Mouse (Mus musculus) MN1 (cell line): Measurements from ENCODE around the gene Oit3.
A peak's percentile ranks its signal among the peaks of the same experiment; 100 is the strongest.
"Not testable (repeated sequence)": the region's sequence is repeated elsewhere in the genome, so short reads cannot be mapped to it uniquely, and the experiment has no call there.

Experiments
- DNase-seq: peaks from one replicate; pipeline ENCODE4 v3.0.0-alpha.2; 2016; ENCODE audit warnings: low spot score

Gene Oit3

DNA sequence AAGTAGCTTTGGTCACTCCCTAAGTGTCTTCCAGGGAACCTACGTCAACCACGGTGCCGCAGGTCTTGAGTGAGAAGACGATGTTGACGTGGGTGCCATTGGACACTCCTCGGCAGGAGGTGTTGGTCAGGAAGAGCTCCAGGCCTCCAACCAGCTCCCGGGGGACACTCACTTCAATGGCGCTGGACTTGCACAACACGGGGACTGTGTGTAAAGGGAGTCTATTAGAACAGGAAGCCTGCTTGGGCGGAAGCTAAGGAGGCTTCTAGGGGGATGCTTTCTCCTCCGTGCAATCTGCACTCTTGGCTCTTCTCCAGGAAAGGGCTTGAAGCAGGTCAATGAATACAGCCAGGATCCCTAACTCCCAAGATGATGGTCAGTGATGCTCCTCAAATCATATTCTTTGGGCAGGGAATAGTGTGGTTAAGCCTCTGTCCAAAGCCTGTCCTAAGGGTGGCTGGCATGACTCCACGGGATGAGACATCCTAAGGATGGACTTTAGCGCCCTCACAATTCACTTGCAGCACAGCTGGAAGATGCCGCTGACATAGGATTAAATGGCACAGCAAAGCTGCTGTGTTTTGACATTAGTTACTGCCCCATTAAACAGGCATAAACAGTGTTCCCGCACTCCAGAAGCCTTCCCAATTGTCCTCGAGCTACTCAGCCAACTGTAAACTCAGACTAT is 12.0 kb downstream of the Oit3 start:
- DNase-seq, result no peak

DNA sequence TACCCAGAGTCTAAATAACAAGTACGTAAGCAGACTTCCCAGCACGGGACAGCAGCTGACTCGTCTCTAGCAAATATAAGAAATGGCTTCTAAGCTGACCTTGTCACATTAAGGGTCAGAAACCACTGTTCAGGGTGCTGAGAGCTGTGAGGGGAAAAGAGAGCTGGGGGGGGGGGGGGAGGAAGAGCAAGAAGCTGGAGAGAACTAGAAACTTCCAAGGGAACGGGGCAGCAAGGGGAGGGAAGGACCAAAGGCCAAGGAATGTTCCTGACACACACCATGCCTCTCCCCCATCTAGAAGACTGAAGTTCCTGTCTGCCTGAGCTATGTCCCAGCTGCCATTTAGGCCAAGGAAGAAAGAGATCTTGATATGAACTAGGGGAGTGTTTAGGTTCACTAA is 15.2 kb downstream of the Oit3 start:
- no peak for DNase-seq

DNA sequence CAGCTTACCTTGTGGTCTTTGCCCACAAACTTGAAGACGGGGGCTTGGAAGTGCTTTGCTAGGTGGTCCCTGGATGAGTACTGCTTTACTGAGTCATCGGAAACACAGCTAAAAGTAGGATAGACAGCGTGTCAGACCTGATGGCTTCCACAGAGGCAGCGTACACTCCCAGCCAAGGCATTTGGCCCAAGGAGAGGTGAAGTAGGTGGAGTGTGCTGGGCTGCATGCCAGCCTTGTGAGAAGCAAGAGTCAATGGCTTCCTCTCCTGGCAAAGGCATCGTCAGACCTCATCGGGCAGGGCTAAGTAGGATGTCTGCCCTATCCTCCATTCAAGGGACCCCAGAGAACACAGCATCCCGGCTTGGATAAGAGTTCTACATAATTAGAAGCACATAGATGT is 16.2 kb downstream of the Oit3 start:
- DNase-seq, result peak; percentile 40

DNA sequence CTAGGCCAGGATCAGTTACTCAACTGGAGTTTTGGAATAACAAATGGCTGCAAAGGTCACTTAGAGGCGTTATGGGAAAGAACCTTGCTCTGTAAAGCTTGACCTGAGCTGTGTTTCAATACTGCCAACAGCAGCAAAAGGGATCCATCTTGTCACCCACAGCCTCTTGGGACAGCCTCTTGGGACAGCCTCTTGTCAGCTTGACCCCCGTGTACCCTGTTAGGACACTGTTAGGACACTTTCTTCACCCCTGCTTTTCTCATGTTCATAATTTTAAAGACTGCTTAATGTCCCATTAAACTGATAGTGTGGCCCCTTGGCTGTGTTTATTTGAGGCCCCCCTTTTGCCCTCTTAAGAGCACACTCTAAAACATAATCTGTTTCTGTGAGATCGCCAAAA is 17.1 kb downstream of the Oit3 start:
- DNase-seq, result no peak

DNA sequence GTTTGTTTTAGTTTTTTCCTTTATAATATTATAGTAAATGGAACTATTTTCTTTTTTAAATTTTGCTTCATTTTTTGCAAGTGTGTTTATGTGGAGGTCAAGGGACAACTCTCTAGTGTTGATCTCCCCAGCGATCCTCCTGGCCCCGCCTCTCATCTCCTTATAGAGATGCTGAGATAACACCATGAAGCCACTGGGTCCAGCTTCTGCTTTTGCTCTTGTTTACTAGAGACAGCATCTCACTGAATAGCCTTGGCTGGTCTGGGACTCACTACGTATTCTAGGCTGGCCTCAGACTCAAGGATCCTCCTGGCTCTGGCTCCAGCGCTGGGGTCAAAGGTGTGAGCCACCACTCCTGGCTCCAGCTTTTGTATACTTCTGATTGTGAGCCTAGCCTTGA is 22.1 kb downstream of the Oit3 start:
- no peak for DNase-seq

DNA sequence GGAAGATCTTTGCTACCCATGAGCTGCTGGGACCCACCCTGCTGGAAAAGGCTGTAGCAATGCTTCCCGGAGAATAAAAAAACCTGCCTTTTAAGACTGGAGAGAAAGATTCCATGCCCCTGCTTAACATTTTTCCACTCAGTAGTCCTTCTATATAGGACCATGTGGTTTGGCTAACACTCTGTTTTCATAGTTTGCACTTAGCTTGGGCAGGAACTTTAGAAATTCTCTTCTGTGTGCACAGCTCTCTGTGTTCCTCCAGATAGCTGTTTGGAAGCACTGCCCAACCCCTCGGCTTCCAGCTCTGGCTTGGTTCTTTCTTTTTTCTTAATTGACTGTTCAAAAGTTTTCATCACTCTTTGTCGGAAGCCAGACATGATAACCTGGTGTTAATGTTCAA is 25.0 kb downstream of the Oit3 start:
- no peak for DNase-seq

DNA sequence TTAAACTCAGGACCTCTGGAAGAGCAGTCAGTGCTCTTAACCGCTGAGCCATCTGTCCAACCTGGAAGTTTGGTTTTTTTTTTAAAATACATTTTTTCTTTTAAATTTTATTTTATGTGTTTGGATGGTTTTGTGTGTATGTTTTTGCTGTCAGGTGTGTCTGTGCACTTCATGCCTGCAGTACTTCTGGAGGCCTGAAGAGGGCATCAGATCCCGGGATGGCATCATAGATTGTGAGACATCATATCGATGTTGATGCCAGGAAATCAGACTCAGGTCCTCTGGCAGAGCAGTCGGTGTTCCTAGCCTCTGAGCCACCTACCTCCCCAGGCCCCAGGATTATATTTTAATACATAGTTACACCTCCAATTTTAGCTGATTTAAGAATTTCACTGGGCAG is 27.9 kb downstream of the Oit3 start:
- no peak for DNase-seq

DNA sequence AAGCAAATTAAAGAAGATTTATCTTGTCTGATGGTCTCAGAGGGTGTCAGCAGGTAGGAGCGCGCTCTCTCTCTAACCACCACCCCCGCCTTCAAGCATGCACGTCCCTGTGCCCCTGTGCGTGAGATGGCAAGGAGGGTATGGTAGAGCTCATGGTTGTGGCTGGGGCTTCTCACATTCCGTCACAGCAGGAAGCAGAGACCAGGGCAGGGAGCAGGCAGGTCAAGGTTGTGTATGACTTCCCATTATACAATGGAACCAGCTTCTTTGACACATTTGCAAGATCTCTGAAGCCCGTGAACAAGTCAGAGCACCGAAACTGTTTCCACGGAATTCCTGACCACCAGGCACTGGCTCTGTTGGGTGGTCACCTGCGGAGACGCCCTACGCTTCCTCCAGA is 31.3 kb downstream of the Oit3 start:
- DNase-seq, result no peak

DNA sequence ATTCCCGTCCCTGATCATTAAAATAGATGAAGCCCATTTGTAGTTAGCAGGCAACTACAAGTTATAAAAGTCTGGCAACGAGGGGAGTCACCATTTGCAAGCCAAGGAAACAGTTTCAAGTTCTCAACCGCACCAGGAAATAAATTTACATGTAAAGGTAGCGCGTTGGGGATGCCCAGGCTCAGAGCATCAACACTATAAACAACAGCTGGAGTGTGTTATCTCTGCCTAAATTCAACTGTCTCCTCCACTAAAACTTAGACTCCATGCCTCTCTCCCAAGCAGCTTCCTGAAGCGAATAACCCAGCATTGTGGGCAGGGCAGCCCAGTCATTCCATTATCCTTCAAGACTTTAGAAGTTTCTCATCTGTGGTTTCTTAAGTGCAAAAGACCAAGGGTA is 33.1 kb downstream of the Oit3 start:
- no peak for DNase-seq

DNA sequence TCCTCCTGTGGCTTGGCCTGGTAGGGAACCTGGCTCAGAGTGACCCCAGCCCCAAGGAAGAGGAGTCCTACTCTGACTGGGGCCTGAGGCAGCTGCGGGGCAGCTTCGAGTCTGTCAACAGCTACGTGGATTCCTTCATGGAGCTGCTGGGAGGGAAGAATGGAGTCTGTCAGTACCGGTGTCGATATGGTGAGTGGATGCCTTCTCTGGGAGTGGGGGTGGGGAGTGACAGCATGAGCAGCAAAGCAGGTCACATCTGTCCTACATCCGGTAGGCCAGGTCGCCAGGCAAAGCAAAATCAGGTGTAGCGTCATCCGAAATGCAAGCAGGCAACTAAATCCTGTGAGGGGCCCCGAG is 37.8 kb downstream of the Oit3 start:
- no peak for DNase-seq

DNA sequence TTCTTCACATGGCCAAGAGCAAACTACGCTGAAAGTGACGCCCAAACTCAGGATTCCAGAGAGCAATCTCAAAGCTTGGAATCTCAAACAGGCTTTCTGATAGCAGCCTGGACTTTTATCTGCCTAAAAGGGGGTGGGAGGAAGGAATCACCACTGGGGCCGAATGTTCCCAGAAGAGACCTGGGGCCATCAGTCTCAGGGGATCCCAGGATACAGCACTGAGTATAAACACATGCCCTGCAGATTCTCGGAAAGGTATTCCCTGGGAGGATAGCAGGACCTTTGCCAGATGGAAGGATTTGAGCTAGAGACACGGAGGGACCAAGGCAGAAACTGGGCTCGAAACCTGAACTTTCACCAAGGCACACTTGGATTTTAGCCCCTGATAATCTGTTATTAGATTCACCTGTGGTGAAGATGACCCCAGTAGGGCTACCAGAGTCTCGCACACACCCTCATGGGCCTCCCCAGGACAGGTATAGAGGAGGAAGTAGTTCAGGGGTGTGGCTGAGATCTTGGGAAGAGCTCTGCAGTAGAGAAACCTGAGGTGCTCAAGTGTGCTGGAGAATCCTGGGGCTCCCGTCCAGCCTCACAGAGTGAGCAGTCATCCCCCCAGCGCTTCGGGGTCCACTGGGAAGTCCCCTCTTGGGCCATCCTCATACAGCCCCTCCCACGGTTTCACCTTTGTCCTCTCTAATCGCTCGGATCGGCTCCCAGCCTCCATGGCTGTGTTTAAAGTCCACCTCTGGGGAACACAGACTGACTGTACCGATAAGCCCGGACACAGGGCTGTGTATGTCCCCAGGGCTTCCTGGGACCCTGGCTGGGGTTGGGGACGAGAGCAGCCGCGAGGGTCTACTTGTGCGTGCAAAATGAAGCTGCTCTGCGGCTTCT is 38.4 kb downstream of the Oit3 start, which contains the start of gene Pla2g12b:
Pla2g12b (plus strand) TSS at position 762 of the 894 bp plus-strand sequence.
- DNase-seq, result no peak

DNA sequence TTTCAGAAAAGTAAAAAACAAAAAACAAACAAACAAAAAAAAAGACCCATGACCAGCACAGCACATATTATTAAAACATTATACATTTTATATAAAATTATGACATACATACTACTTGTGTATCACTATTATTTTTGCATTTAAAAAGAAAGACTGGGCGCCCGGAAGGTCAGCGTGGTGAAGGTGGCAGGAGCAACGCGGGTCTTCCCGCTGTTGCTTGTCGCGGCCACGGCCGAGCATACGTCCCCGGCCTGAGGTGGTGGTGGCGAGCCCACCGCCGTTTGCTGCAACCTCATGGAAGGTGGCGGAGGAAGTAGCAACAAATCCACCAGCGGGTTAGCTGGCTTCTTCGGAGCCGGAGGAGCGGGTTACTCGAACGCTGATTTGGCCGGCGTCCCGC is 46.1 kb downstream of the Oit3 start, which contains the start of gene Gm10273:
Gm10273 (plus strand) TSS at position 172 of the 400 bp plus-strand sequence.
- DNase-seq, result not testable (repeated sequence)

DNA sequence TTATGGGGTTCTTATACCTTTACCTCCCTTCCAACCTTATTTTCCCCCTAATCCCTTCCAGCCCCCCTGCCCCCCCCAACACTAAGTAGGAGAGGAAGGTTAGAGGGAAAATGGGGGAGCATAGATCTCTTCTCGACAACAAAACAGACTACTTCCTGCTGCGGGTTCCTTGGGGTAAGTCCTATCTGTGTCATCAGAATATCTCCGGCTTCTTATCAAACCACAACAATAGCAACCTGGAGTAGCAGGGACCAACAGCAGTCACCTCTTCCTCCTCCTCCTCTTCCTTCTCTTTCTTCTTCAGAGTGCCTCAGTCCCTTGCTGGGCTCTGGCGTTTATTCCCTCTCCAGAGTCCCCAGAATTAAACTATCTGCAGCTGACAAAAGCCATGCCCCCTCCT is 49.7 kb downstream of the Oit3 start:
- DNase-seq, result no peak

DNA sequence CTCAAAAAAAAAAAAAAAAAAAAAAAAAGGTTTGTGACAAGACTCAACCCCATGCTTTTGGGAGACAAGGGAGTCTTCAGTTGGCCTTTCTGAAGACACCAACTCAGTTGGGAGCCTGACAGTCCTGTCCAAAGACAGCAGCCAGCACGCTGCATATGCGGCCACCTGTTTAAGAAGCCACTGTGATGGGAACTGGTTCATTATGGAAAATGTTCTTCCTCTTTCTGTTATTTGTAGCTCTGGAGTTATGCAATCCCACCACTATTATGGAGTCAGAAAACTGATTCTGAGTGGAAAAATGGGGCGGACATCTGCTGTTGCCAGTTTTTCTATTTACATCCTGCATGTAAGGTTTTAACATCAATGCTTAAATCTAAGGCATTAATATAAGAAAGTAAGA is 51.9 kb downstream of the Oit3 start:
- no peak for DNase-seq

DNA sequence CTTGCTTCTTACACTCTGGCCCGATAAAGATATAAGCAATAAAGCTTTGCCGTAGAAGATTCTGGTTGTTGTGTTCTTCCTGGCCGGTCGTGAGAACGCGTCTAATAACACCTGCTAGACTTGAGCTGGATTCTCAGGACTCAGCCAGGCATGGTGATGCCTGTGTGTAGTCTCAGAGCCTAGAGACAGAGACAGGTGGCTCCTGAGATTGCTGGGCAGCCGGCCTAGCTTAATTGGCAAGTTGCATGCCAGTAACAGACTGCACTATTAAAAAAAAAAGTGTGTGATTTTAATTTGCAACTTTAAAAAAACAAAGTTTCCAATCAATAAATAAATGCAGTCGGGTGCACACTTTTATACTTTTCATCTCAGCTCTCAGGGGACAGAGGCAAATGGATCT is 54.6 kb downstream of the Oit3 start:
- DNase-seq, result no peak

DNA sequence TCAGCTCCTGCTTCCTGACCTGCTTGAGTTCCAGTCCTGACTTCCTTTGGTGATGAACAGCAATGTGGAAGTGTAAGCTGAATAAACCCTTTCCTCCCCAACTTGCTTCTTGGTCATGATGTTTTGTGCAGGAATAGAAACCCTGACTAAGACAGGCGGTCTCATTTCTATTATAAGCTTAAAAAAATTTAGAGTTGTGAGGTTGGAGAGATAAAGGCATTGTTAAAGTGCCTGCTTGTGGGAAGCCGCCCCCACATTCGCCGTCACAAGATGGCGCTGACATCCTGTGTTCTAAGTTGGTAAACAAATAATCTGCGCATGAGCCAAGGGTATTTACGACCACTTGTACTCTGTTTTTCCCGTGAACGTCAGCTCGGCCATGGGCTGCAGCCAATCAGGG is 60.0 kb downstream of the Oit3 start:
- peak; percentile 54 for DNase-seq

DNA sequence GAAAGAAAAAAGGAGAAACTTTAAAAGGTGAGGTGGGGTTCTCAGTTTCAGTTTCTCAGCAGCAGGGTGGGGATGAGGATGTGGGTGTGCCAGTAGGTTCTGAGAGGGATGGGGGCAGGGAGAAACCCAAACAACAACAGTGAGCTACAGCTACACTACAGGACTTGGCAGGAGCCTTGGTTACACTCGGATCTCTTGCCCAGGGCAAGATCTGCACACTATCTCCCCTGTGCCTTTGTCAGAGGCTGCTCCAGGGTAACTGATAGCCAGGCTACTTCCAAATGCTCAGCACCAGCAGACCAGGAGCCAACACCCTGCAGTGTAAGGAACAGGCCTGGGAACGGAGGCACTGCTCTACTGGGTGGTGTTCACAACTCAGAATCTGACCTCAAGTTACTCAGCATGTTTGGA is 61.2 kb downstream of the Oit3 start:
- DNase-seq, result peak; percentile 32

DNA sequence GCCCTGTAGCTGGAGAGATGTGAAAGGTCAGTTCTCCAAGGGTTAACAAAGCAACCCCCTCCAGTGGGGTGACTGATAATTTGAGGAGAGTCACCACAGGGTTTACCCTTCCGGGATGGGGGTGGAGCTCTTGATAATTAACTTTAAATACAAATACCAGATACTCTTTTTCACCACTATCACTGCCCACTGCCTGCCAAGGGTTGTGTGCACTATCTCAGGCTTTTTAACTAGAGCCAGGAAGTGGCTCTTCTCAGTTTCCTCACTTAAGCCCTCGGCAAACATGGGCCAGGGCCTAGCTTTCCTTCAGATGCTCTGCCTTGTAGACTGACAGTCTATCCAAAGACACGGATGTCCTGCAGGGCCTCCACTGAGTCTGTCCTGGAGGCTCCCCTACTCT is 61.7 kb downstream of the Oit3 start:
- peak; percentile 45 for DNase-seq

DNA sequence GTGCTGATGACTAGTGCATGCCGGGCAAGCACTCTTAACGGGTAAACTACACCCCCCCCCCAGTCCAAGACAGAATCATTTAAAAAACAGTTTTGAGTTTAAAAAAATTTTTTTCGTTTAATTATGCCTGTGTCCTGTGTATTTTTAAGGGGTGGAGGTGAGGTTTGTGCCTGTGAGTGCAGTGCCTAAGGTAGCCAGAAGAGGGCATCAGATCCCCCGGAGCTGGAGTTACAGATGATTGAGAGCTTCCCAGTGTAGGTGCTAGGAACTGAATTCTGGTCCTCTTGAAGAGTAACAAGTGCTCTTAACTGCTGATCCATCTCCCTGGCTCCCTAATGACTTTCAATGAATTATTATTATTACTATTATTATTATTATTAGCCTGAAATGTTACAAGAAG is 62.9 kb downstream of the Oit3 start:
- no peak for DNase-seq

DNA sequence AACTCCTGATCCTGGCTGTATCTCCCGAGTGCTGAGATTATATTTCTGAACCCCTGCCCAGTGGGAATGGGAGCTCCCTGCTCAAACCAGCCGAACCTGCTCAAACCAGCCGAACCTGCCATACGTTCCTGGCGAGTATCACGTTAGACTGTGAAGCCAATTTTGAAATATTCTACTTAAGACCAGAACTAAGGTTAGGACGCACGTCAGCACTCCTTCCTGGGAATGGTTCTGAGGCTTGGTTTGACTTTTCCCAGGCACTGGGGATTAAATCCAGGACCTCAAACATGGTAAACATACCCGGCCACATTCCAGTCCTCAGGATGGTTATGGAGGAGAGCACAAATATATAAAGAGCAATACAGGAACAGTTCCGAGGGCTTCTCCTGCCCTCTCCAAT is 63.7 kb downstream of the Oit3 start:
- no peak for DNase-seq
